Mouse (Mus musculus) lung, embryonic 15.5 days (tissue): ENCODE measurements around the gene Tmem30b. TPM values are rescaled to one million over a fixed set of nuclear protein-coding genes. Genes with fewer than 3 reads are reported as not detected.

Experiments
- ATAC-seq: fragments of 200-750 bp; cut with Nextera tagmentation; 2 replicates; pipeline ENCODE4 v1.8.0; 2017; ENCODE audit warnings: moderate number of reproducible peaks, borderline replicate concordance; ENCODE audit not compliant: low FRiP score, low TSS enrichment; ENCODE audit errors: extremely low read depth
- H3K27ac ChIP-seq: fragments of 300-500 bp; sonication (generic); 2 replicates; pipeline ENCODE4 v1.5.1; 2015; ENCODE audit warnings: moderate library complexity, mild to moderate bottlenecking, inconsistent platforms
- H3K27me3 ChIP-seq: fragments of 300-500 bp; sonication (generic); 2 replicates; pipeline ENCODE4 v1.6.1; 2015; ENCODE audit warnings: inconsistent platforms
- H3K36me3 ChIP-seq: fragments of 300-500 bp; sonication (generic); 2 replicates; pipeline ENCODE4 v1.6.1; 2015; ENCODE audit warnings: inconsistent platforms
- H3K4me1 ChIP-seq: fragments of 300-500 bp; sonication (generic); 2 replicates; pipeline ENCODE4 v1.6.1; 2015; ENCODE audit warnings: inconsistent platforms
- H3K4me2 ChIP-seq: fragments of 300-500 bp; sonication (generic); 2 replicates; pipeline ENCODE4 v1.6.1; 2015; ENCODE audit warnings: inconsistent platforms, mild to moderate bottlenecking, moderate library complexity
- H3K4me3 ChIP-seq: fragments of 300-500 bp; sonication (generic); 2 replicates; pipeline ENCODE4 v1.5.1; 2015; ENCODE audit warnings: mild to moderate bottlenecking, inconsistent platforms
- H3K9ac ChIP-seq: fragments of 300-500 bp; sonication (generic); 2 replicates; pipeline ENCODE4 v1.6.1; 2015; ENCODE audit warnings: inconsistent platforms
- H3K9me3 ChIP-seq: fragments of 300-500 bp; sonication (generic); 2 replicates; pipeline ENCODE4 v1.6.1; 2016; ENCODE audit warnings: inconsistent platforms
- WGBS: fragments of 180-500 bp; shearing (Covaris S2); methylation state at CpG from one replicate; pipeline ENCODE4 v1.1.7; 2015; 5-methylcytosine and 5-hydroxymethylcytosine counted together
- polyA plus RNA-seq: library from polyadenylated mRNA; unstranded; fragments of >200 nt; fragmentation: Nextera tagmentation; extraction: Ambion mirVana; gene quantifications from 2 replicates; pipeline ENCODE4 v1.2.1, GENCODE M21; 2015

Gene Tmem30b
- polyA plus RNA-seq, 1 experiment from 2014 or later = 8.1 TPM

DNA sequence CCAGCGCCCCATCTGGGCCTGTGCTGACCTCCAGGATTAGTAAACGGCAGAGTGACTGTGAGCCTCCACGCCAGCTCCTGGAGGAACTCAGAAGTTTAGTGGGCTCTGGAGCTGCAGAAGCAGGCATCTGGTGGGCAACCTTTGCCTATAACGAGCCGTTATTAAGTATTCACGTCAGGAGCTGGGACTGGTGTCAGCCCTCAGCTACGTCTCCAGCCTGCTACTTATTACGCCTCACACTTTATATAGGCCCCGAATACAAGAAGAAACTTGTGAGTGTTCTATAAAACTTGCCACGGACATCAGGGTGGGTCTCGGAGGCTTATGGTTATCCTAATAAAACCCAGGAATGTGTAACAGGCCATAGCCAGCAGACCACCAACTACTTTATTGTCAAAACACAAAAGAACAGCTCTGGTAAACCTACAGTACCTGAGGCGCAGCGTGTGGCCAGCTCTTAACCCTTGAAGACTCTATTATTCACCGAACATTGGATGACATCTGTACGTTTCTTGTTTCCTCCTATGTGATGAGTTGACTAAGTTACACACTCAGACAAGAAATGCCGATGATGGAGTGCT, 34.6 kb downstream of the Tmem30b start:
- Histone ChIP-seq H3K36me3 (no peaks in the 10 kb centered on the region), H3K4me3 (no peak overlapping the region), H3K4me2 (no peak overlapping the region), H3K9ac (no peak overlapping the region), H3K27ac (no peak overlapping the region), H3K9me3 (no peaks in the 10 kb centered on the region), H3K4me1 (peaks cover 8% of the 10 kb centered on the region; the same call in 1 of the 2 replicates), H3K27me3 (no peaks in the 10 kb centered on the region)
- no peak for ATAC-seq
- WGBS = 85% methylated on average over 16 of the region's 16 CpGs

DNA sequence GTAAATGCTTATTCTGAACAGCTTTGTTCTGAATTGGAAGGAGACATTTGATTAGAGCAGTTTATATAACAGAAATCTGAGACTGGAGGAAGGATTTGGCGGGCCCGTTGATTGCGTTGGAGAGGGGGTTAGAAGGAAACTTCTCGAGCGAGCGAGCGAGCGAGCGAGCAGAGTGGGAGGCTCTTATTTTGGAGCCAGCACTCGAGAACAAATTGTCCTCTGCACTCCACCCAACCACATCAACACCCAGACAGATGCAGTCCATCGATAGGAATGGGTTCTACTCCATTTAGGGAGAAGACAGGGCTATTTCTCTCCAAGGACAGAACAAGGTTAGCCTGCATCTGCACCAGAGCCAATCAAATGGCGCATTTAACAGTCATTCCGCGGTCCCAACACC, 39.1 kb downstream of the Tmem30b start:
- ATAC-seq = no peak
- Histone ChIP-seq H3K27me3 (no peaks in the 10 kb centered on the region), H3K4me1 (peaks cover 8% of the 10 kb centered on the region; the same call in 1 of the 2 replicates), H3K9me3 (no peaks in the 10 kb centered on the region), H3K27ac (0 out of 2 replicates have a peak overlapping the region, but pooled peaks have one; percentile 39), H3K9ac (no peak overlapping the region), H3K36me3 (no peaks in the 10 kb centered on the region), H3K4me2 (peak overlapping the region; percentile 45), H3K4me3 (no peak overlapping the region; the same call in 1 of the 2 replicates)
- 48% methylated on average over 14 of the region's 14 CpGs for WGBS

GRCm38 (mm10) chr12:73506648-73507047, 39.5 kb downstream of the Tmem30b start:
- Histone ChIP-seq H3K4me2 (peak overlapping the region; percentile 45), H3K9me3 (no peaks in the 10 kb centered on the region), H3K27ac (no peak overlapping the region), H3K27me3 (no peaks in the 10 kb centered on the region), H3K9ac (no peak overlapping the region), H3K36me3 (no peaks in the 10 kb centered on the region), H3K4me1 (peaks cover 8% of the 10 kb centered on the region; the same call in 1 of the 2 replicates), H3K4me3 (no peak overlapping the region)
- WGBS = 49% methylated on average over 5 of the region's 5 CpGs
- ATAC-seq = peak; percentile 69; the same call in 1 of the 2 replicates

DNA sequence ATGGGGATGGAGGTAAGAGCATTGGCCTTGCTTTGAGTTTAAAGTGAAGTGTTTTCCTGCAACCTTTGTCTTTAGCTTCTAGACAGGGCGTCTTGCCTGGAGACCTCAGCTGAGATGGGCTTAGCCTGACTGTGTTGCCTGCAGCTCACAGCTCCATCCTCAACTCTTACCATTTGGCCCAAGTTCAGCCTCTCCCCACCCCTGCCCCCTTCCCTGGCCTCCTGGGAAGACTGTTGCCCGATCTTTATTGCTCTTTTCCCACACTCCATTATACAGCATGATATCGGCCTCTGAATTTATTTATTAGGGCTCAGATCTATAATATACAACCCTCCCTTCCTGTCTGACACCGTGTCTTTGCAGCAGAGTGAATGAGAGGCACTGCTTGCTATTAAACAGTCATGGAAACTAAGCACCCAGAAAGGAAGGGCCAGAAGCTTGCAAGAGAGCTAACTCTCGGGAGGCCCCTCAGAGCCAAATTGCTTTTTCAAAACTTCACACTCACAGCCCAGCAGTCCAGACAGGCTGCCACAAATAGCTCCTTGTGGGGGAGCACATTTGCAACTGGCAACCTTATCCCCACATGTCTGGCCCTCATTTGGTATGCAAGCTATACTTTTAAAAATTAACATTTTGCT, 45.4 kb downstream of the Tmem30b start:
- no peak overlapping the region for H3K4me2 ChIP-seq
- no peaks in the 10 kb centered on the region for H3K27me3 ChIP-seq
- H3K4me1 ChIP-seq = peaks cover 7% of the 10 kb centered on the region; the same call in 1 of the 2 replicates
- no peaks in the 10 kb centered on the region for H3K36me3 ChIP-seq
- no peak overlapping the region for H3K4me3 ChIP-seq
- no peak overlapping the region for H3K9ac ChIP-seq
- H3K27ac ChIP-seq = no peak overlapping the region
- H3K9me3 ChIP-seq = no peaks in the 10 kb centered on the region
- peak; percentile 64; the same call in 1 of the 2 replicates for ATAC-seq
- WGBS = 37% methylated on average over 5 of the region's 5 CpGs

GRCm38 (mm10) chr12:73495172-73495571, 51.0 kb downstream of the Tmem30b start:
- Histone ChIP-seq H3K9ac (no peak overlapping the region), H3K27ac (no peak overlapping the region), H3K4me2 (no peak overlapping the region), H3K4me3 (no peak overlapping the region), H3K9me3 (no peaks in the 10 kb centered on the region), H3K4me1 (no peaks in the 10 kb centered on the region), H3K27me3 (no peaks in the 10 kb centered on the region), H3K36me3 (no peaks in the 10 kb centered on the region)
- WGBS = 67% methylated on average over 10 of the region's 10 CpGs
- ATAC-seq = no peak

- Histone ChIP-seq H3K4me1 (no peaks in the 10 kb centered on the region), H3K9me3 (no peaks in the 10 kb centered on the region)
- 74% methylated on average over 16 of the region's 16 CpGs for WGBS
These were observed 52.2 kb downstream of the Tmem30b start for GRCm38 (mm10) chr12:73493929-73494530.

More at GRCm38 (mm10) chr12:73493929-73494530, 52.2 kb downstream of the Tmem30b start:
- no peak overlapping the region for H3K4me2 ChIP-seq
- H3K9ac ChIP-seq = no peak overlapping the region
- no peak overlapping the region for H3K27ac ChIP-seq
- no peak for ATAC-seq
- H3K4me3 ChIP-seq = no peak overlapping the region
- H3K27me3 ChIP-seq = no peaks in the 10 kb centered on the region
- no peaks in the 10 kb centered on the region for H3K36me3 ChIP-seq

Other genes starting within 250 kb of the Tmem30b start
- gene Prkch, start 38.4 kb upstream of the Tmem30b start, polyA plus RNA-seq = 15.8 and 16.4 TPM in 2 replicates